Comparison of ENCODE assay signal across 10 mouse cellular contexts in genomic region chr8:84459276-84459675, GRCm38 (mm10).
DNase-seq lines count a peak whose midpoint lies in the region; ATAC-seq lines count a peak whose summit lies in the region.
"Had no signal": no experiment of that assay in that cellular context is flagged by ENCODE, and none has a peak within 500 bp of the region (broad histone marks: within the 10 kb centered on the region; RNA-seq: fewer than 3 reads in every experiment).

No protein-coding gene starts in this region.

- peak; percentile 79 for ATAC-seq in hindbrain, embryonic 16.5 days
- ATAC-seq in midbrain, embryonic 12.5 days (ENCODE audit: low FRiP score, low read depth) = 0 out of 2 replicates have a peak, but pooled peaks have one; percentile 19
- no peak for ATAC-seq in inflammation-experienced regulatory T-cells, adult 6 months
- ATAC-seq in erythroblast, adult 5-6 weeks (replicated peaks; ENCODE audit: low FRiP score, poor library complexity, severe bottlenecking) = no peak

- H3K9ac ChIP-seq in hindbrain, embryonic 16.5 days (ENCODE audit: low read depth, low read length) = no peak overlapping the region
- no peak overlapping the region for H3K9ac ChIP-seq in midbrain, embryonic 12.5 days (replicated peaks)
- H3K9ac ChIP-seq: limb, embryonic 12.5 days had no signal

- no peak overlapping the region for H3K4me3 ChIP-seq in hindbrain, embryonic 16.5 days (ENCODE audit: low read length)
- no peak overlapping the region for H3K4me3 ChIP-seq in midbrain, embryonic 12.5 days
- H3K4me3 ChIP-seq: limb, embryonic 12.5 days; myocyte had no signal

- H3K4me2 ChIP-seq in hindbrain, embryonic 16.5 days (ENCODE audit: low read length) = no peak overlapping the region
- H3K4me2 ChIP-seq in midbrain, embryonic 12.5 days (replicated peaks) = no peak overlapping the region
- H3K4me2 ChIP-seq: limb, embryonic 12.5 days had no signal

- peaks cover 5% of the 10 kb centered on the region for H3K4me1 ChIP-seq in hindbrain, embryonic 16.5 days (ENCODE audit: control insufficient read depth, insufficient read depth, low read depth, low read length)
- 0 out of 2 replicates have a peak, but pooled peaks cover 9% of the 10 kb centered on the region for H3K4me1 ChIP-seq in midbrain, embryonic 12.5 days
- H3K4me1 ChIP-seq: limb, embryonic 12.5 days had no signal

- WGBS in hindbrain, embryonic 16.5 days = 13% methylated on average over 5 of the region's 5 CpGs
- WGBS in midbrain, embryonic 12.5 days = 22% methylated on average over 5 of the region's 5 CpGs

- peaks cover 5% of the 10 kb centered on the region for H3K9me3 ChIP-seq in hindbrain, embryonic 16.5 days (ENCODE audit: control insufficient read depth, low read length)
- peaks cover 13% of the 10 kb centered on the region for H3K9me3 ChIP-seq in midbrain, embryonic 12.5 days

- peak overlapping the region; percentile 62; the same call in 1 of the 2 replicates for H3K27ac ChIP-seq in hindbrain, embryonic 16.5 days (ENCODE audit: low read depth, low read length)
- H3K27ac ChIP-seq in midbrain, embryonic 12.5 days (replicated peaks) = peak overlapping the region; percentile 52; the same call in 1 of the 2 replicates
- H3K27ac ChIP-seq: limb, embryonic 12.5 days had no signal

- no peaks in the 10 kb centered on the region for H3K27me3 ChIP-seq in hindbrain, embryonic 16.5 days (replicated peaks; ENCODE audit: control insufficient read depth, insufficient read depth, low read length)
- no peaks in the 10 kb centered on the region for H3K27me3 ChIP-seq in midbrain, embryonic 12.5 days

- peaks cover 22% of the 10 kb centered on the region for H3K36me3 ChIP-seq in hindbrain, embryonic 16.5 days (ENCODE audit: control insufficient read depth, insufficient read depth, low read length)
- peaks cover 27% of the 10 kb centered on the region for H3K36me3 ChIP-seq in midbrain, embryonic 12.5 days
- H3K36me3 ChIP-seq: limb, embryonic 12.5 days had no signal

- peak; percentile 70 for DNase-seq in 3134 (ENCODE audit: extremely low read depth, insufficient read length, low spot score)
- peak; percentile 79 for DNase-seq in cerebellum, adult 9-10 months
- DNase-seq in retina, embryonic 14.5 days (ENCODE audit: low spot score) = no peak
- DNase-seq in adrenal gland, postnatal 4 days (ENCODE audit: low spot score in 2 of 2) = no peak

Comparison
In these comparisons a context has a peak if more than half of its experiments do, and no peak if none do; other contexts are left out.
1. DNase-seq: peak in 3134 (single experiment) and cerebellum, adult 9-10 months (single experiment); none in retina, embryonic 14.5 days (single experiment) and adrenal gland, postnatal 4 days (0 of 2).
2. ATAC-seq: peak in hindbrain, embryonic 16.5 days (single experiment) and midbrain, embryonic 12.5 days (single experiment); none in inflammation-experienced regulatory T-cells, adult 6 months (single experiment) and erythroblast, adult 5-6 weeks (single experiment).